Mouse (Mus musculus) lung, adult 18-20 months (tissue): ENCODE results near the gene Cyp2c55.

ENCODE experiments used
- DNase-seq, 2 experiments: peaks; one replicate each; pipeline ENCODE4 v3.0.0; 2022; ENCODE audit warnings: mixed read lengths in 2 of 2

Cyp2c55 gene

GRCm38 (mm10) chr19:39006715-39007114, at the start of gene Cyp2c55:
Gene Cyp2c55, plus strand, starts transcription at chr19:39007019.
- DNase-seq = no peak

GRCm38 (mm10) chr19:38970741-38971140, 36.1 kb upstream of the Cyp2c55 start:
- no peak for DNase-seq

- DNase-seq = no peak
Measured at GRCm38 (mm10) chr19:38972581-38972980, 34.2 kb upstream of the Cyp2c55 start.

DNA sequence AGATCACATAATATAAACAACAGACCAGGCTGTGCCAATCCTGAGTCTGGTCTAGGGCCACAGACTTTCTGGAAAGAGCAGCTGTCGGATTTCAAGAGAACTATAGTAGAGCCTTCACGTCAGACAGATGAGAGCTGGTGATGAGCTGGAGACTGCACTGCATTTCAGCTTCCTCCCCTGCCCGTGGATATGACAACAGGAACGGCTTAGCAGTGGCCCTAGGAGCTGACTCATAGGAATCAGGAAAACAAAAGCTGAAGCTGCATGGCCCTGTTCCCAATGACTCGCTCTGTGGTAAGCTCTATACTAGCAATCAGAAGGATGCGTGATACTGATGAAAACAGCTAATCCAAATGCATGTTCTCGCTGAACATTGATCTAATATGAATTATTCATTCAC, 33.2 kb upstream of the Cyp2c55 start:
- no peak for DNase-seq

DNA sequence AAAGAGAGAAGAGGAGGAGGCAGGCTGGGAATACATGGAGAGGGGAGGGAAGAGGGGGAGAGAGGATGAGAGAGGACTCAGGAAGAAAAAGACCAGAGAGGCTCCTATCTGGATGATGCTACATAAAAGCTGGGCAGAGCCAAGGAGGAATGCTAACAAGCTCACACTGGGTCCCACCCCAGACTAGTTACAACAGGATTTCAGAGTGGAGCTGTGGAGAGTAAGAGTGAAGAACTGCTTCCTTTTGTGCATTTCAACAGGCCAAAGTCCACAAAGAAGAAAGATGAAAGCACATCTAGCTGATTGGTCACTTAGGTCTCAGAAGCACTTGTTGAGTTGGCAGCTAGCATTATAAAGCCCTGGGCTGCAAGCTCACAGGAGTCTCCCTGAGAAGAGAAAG, 30.6 kb upstream of the Cyp2c55 start:
- no peak for DNase-seq

GRCm38 (mm10) chr19:38981966-38982365, 24.9 kb upstream of the Cyp2c55 start:
- DNase-seq = peak; percentile 10 to 34

- DNase-seq = no peak
Measured at GRCm38 (mm10) chr19:38998248-38998647, 8.6 kb upstream of the Cyp2c55 start.

GRCm38 (mm10) chr19:38998676-38999075, 8.1 kb upstream of the Cyp2c55 start:
- DNase-seq = no peak

- DNase-seq = no peak
Measured at GRCm38 (mm10) chr19:39005132-39005531, 1.7 kb upstream of the Cyp2c55 start.

DNA sequence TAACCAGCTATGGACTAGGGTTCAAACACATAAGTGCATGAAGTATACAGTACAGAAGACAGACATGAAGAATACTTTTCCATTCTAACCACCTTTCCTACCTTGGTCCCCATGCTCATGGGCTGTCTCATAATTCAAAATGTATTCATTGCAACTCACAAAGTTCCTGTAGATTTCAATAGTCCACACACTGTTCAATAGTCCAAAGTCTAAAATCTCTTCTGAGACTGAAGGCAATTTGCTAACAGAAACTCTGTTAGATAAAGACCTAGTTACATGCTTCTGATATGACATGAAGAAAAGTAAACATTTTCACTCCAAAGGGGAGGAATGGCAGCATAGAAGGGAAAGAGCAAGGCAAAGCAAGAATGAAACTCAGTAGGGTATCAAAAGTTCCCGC, 51.1 kb downstream of the Cyp2c55 start:
- DNase-seq = no peak

DNA sequence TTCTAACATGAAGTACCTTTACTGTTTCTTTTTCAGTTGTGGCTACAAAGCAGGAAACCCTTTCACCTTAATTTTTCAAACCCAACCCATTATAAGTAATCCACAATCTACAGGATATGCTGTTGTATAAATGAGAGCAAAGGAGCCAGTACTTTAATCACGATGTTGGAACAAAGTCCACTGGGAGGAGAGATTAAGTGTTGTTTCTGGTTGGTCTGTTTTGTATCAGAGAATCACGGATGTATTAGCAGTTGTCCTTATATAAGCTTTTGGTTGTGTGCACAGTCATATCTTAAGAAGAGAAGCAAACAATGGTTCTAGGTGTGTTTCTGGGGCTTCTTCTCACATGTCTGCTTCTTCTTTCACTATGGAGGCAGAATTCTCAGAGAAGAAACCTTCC, 53.9 kb downstream of the Cyp2c55 start, which contains the start of gene Cyp2c65:
Cyp2c65 (plus strand) TSS at position 297 of the 400 bp plus-strand sequence.
- no peak for DNase-seq
